Mouse (Mus musculus) c-Kit-negative CD71-positive TER-119-positive erythroid progenitor cells, embryonic 14.5 days (primary cell): Measurements from ENCODE around the gene Whamm.

Experiments
- DNase-seq: peaks from one replicate; pipeline ENCODE4 v3.0.0-alpha.2; 2013; ENCODE audit warnings: low read depth, low spot score

Gene Whamm

DNA sequence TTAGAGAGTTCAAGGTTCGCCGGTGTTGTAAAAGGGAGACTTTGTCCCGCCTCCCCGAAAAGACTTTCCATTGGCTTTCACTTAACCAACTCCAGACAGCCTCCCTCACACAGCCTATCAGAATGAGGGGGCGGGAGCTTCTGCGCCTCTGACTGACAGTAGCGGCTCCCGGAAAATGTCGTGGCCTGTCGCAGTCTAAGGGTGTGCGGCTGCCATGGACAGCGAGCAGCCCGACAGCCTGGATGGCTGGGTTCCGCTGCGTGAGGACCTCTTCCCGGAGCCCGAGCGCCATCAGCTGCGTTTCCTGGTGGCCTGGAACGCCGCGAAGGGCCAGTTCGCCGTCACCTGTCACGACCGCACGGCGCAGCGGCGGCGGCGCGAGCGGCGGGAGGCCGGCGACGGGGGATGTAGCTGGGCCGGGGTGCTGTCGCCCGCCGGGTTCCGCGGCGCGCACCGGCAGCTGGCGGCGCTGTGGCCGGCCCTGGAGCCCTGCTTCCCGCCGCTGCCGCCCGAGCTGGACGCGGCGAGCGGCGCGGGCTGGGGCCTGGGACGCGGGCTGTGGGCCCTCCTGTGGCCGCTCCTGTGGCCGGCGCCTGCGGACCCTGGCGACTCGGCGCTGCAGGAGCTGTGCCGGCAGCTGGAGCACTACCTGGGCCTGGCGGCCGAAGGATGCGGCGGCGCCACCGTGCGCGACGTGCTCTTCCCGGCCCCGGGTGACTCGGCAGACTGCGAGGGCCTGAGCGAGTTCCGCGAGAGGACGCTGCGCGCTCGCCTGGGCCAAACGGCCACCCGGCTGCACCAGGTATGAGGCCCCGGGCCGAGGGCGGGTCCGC lies at the start of gene Whamm:
TSS of gene Whamm (plus strand) at position 159 of the 833 bp plus-strand sequence.
- peak; percentile 95 for DNase-seq

DNA sequence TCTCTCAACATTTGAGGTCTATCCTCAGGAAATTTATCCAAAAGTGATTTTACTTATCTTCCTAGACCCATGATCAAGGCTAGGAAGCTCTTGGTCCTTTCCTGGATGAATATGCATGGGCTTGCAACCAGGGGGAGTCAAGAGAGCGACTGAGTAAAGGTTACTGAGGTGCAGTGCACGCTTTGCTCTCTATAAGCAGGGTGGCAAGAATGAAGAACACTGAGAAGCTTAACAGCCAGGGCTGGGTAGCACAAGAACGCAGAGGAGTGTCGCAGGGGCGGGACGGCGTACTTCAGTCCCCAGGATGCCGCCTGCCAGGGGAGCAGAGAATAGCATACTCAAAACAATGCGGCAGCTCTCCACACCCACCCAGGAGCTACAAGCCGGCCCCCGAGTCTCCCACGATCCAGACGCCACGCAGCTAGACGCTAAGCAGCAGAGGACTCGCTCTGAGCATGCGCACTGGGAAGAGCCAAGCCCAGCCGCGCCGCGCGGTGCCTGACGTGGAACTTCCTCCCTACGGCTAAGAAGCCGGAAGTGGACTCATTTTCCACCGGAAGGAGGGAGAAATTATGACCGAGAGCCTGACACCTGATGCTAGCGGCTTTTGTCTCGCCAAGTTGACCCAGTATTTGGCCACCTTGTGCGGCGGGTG lies 47.9 kb upstream of the Whamm start:
- peak; percentile 79 for DNase-seq

DNA sequence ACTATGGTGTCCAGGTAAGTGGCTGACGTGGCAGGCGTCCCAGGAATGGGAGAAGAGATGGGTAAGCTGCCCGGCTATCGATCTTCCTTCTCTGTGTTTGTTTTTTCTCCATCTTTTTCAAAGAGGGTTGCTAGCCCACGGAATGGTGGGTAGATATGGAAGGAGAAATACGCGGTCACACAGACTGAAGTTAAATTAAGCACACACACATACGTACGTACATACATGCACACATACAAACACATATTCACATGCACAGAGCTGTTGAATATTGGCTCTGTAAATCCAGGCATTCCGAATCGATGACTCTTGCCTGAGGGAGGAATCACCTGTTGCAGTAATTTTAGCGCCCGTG lies 47.4 kb upstream of the Whamm start:
- DNase-seq = no peak

DNA sequence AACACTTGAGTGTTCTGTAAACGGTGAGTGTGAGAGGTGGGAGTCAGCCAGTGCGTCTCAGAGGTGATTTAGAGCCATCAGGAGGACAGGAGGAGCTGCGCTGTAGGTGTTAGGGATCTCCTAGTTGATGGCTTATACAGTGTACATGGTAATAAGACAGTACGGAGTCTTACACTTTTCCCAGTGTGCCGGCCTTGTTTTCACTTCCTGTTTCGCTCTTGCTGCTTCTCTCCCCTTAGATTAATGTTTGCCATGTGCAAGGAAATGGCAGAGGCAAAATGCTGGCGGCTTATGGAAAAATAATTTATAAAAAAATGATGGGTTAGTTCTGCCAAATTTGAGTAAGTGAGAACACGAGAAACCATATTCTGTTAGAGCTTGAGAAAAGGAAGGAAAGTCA lies 42.1 kb upstream of the Whamm start:
- DNase-seq = no peak

DNA sequence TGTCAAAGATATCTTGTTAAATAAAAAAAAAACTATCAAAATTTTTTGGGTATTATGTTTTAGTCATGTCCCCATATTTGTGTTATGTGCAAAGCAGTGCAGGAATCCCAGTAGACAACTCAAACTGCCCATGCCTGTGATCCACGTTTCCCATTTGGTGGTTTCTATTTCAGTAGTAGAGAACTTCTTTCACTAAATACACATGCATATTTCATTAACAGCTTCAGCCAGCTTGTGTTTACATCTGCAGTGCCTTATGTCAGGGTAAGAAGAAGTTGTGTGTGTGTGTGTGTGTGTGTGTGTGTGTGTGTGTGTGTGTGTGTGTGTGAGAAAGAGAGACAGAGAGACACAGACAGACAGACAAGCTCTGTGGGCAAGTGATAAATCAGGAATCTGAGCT lies 39.6 kb upstream of the Whamm start:
- no peak for DNase-seq

DNA sequence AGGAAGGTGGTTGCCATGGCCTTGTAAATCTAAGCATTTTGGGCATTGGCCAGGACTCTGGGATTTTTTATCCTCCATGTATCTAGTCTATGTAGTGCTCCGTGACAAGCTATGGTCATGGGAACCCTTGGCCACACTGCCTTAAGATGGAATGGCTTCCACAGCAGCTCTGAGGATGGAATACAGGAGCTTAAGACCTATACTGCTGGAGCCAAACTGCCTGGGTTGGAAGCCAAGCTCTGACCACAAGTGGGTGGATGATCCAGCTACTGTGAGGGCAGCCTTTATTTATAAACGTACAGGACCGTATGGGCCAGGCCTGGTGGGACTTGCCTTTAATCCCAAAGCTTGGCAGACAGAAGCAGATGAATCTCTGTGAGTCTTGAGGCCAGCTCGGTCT lies 34.6 kb upstream of the Whamm start:
- no peak for DNase-seq

DNA sequence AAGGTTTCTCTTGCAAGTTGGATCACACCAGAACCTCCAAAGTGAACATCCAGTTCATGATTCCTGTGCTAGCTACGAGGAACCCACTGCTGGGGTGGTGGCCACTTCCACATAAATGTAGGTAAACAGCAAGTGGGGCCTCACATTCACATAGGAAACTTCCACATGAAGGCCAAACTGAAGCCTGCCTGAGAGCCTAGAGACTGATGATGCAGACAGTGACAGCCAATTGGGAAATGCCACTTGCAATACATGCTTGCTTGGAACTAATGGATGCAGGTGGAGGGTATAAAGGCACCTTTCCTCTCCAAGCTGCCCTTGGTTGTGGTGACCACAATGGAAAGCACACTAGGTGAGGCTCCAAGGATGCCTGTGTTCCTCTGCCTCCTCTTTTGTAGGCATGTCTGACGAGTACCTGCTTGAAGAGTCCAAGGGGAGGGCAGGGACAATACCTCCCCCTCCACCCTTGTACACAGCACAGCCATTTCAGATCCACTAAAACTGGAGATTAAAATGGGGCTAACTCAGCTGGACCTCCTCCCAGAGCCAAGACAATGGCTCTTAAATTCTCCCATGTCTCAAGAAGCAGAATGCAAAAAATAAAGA lies 32.9 kb upstream of the Whamm start:
- no peak for DNase-seq

DNA sequence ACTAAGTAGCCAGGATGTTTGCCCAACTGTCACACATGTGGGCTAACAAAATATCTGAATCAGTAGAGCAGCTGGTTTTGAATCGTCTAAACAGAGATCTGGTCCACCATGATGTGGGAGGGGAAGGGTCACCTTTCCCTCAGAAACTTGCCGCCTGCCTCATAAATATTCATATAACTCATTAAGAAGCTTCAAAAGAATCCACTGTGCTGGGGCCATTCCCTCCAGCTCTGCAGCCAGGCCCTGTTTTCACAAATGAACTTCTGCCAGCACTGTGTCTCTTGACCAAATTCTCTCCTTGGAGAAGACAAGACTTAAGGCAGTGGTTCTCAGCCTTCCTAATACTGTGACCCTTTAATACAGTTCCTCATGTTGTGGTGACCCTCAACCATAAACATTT lies 31.5 kb upstream of the Whamm start:
- DNase-seq = no peak

DNA sequence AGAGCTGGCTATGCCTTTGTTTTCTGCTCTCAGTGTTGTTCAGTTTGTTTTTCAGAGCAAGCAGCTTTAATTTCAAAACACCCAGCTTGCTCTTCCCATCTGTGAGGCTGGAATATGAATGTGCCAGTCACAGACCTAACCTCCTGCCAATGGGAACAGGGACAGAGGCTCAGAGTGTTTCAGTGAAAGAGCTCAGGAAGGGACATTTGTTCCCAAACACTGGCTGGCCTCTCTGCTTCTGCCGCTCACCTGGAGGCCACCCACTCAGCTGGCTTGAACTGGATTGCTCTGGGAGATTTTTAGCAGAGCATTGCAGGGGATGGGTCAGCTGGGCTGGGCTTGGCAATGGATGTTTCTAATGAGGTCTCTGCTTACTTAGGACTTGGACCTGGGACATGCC lies 30.1 kb upstream of the Whamm start:
- no peak for DNase-seq

DNA sequence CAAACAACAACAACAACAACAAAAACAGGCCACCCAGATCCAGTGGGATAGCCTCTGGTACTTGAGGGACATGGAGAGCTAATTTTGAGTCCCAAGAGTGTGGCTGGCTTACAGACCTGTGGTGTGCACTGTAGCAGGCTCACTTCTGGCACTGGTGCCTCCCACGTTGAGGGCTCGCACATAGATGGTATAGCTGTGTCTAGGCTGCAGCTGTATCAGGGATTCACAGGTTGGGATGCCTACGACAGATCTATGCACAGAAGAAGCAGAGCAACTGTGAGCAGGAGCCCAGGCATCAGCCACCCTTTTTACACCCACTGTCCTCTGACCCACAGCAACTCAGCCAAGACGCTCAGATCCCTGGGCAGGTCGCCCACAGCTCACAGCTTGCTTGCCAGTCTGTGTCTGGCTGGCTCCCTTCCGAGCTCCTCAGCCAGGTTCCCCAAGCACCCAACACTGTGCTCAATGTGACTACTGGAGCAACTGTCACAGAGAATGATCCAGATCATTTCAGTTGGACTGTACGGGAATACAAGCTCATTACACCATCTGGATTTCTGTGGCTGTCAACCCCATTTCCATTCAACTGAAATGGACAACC lies 29.0 kb upstream of the Whamm start:
- DNase-seq = no peak

DNA sequence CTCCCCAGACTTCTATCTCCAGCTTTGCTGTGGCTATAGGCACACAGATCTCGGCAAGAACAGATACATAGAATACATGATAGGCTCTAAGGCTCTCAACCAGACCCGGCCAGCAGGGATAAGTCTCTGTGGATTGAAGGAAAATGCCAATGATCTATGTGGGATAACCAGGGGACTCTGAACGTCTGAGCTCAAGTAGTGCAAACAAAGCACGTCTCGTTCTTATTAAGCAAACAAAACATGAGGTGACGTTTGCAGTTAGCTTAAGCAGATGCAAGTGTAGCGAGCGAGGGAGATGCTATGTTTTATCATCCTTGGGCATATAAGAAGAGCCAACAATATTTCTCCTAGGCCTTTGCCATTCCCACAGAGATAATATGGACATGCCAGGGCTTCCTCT lies 28.1 kb upstream of the Whamm start:
- no peak for DNase-seq

DNA sequence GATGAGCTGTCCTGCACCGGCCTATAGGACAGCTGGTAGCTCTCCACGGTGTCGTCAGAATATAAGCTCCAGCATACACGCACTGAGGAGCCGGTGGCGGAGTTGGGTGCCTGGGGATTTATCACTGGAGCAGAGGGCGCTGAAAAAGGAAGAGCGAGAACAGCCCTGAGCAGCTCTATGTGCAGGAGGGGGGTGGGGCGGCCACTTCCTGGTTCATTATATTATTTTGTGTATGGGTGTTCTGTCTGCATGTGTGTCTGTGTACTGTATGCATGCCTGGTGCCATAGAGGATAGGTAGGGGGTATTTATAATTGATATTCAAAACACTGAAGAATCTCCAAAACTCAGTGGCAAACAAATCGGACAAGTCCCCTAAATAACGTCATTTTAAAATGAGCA lies 22.2 kb upstream of the Whamm start:
- no peak for DNase-seq

DNA sequence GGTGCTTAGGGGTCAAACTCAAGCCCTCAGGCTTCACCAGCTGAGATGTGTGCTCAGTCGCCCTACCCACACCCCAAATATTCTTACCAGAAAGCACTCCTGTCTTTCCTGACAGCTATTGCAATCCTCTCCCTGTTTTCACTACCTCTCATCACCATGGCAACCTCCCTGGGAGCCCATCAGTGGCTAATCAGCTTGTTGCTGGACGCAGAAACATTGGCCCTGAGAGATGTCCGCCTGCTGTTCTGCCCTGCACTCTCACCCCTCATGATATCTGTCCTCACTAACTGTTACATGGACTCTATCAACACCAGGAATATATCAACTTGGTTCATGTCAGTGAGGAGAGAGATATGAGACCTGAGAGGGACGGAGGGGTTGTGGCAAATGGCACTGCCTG lies 17.5 kb upstream of the Whamm start:
- no peak for DNase-seq

DNA sequence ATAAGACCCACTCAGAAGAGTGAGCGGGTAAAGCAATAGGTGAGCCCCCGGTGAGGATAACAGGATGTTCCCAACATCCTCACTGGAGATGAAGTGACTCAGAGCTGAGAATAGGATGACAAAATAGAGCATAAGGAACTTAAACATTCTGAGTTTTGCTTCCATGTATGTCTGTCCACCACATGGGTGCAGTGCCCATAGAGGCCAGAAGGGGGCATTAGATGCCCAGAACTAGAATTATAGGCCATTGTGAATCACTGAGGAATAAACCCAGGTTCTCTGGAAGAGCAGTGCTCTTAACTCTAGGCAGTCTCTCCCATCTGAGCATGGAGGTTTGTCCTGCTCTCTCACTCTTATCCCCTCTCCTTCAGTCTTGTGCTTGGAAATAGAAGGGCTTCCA lies 16.7 kb upstream of the Whamm start:
- peak; percentile 27 for DNase-seq

DNA sequence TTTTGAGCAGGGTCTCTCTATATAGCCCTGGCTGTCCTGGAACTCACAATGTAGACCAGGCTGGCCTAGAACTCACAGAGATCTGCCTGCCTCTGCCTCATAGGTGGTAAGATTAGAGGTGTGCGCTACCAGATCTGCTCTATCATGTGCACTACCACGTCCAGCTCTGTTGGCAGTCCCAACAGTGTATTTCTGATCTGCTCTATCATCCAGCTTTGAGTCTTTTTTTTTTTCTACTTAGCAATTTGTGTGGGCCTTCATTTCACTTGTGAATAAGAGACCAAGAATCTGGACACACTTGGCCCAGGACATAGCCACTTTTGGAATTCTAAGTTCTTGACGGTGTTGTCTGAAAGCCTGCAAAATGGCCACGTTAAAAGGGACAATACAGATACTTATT lies 14.2 kb upstream of the Whamm start:
- no peak for DNase-seq

DNA sequence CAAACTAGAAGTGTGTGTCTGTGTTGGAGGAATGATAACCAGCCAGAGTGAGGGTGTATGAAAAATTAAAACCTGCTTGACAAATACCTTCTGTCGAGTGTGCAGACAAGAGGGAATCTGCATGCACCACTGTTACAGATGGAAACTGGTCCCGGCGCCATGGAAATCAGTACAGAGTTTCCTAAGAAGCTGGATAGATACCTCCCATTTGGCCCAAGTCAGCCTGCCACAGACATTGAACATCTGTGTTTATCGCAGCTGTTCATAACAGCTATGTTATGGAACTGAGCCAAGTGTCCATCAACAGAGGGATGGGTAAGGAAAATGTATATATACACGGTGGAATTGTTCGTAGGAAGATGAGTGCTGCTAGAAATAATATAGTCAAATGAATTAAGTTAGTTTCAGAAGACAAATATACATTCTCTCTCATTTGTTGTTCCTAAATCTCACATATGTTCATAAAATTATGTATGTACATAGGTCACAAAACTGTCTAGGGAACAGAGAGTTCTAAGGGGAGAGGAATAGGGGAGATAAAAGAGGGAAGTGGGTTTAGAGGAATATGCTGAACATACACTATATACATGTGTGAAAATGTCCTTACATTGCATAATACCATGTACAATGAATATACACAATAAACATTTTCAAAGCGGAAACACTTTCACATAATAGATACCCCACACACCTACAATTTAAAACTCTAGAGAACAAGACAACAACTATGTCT lies 13.6 kb upstream of the Whamm start:
- no peak for DNase-seq

DNA sequence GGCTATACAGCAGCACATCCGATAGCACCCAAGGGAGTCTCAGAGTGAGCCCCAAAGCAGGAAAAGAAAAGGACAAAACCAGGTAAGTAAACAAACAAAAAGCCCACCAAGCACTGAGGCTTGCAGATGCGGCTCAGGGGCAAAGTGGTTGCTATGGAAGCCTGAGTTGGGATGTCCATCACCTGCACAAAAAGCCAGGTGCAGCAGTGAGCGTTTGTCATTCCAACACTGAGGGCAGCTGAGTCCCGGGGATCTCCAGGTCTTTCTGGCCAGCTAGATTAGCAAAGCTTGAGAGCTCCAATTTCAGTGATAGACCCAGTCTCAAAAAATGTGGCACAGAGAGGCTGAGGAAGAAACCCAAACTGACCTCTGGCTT lies 13.1 kb upstream of the Whamm start:
- DNase-seq = no peak

DNA sequence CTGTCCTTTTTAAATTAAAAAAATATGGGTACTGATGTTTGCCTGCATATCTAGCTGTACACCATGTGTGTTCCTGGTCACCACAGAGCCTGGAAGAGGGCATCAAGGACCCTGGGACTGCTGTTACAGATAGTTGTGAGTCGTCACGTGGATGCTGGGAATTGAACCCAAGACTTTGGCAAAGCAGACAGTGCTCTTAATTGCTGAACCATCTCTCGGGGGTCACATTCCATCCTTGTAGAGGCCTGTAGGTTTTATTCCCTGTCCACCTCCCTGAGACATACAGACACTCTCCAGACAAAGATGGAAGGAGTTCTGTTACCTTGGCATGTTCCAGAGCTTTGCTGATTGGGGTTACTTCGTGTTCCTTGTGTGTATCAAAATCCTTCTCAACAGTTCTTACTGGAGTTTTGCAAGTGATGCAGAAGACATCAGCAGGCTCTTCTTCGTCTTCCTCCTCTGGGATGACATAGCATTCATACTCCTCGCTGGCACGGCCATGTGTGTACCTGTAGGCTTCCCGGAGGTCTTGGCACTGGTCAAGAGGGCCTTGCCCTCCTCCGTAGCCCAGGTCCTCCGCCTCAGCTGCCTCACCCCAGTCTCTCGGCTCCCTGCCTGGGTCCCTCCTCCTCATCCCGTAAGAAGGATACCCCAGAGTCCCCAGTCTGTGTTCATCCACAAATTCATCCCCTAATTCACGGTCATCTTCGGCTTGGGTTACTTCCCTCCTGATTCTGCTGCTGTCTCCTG lies 11.7 kb upstream of the Whamm start:
- DNase-seq = no peak

DNA sequence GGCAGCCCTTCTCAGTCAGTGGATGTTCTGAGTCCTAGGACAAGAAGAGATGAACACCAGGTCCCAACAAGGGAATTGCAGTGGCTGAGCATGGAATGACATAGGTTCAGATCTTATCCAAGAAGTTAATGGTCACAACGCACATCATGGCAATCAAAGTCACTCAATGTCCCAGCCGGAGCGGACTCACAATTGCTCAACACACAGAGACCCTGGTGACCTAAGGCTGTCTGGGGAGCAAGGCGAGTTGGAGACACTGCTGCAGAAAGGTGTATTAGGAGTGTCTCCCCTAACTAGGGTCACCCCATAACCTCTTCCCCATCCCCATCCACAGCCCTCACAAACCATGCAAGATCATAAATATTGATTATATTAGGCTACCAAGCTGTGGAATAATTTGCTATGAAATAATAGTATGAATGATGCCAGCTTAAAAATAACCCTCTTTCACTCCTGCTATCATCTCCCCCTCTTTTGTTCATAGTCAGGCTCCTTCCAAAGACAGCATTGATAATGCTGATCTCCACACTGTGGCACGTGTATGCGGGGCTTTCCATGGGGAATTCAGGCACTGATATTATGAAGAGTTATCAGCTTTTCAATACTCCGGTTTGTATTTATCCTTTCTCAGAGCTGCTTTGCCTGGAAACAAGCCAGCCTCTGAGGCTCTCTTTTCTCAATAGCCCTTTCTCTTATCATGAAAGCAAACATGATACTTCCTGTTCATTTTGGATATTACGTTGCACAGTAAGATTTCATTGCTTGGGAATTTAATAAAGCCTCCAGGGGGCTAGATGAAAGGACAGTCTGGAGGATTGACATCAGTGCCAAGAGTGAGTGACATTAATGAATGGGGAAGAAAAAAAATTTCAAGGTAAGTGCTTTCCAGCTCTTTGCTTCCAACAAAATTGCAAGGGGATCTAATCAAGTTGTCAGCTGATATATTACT lies 10.7 kb upstream of the Whamm start:
- DNase-seq = no peak

DNA sequence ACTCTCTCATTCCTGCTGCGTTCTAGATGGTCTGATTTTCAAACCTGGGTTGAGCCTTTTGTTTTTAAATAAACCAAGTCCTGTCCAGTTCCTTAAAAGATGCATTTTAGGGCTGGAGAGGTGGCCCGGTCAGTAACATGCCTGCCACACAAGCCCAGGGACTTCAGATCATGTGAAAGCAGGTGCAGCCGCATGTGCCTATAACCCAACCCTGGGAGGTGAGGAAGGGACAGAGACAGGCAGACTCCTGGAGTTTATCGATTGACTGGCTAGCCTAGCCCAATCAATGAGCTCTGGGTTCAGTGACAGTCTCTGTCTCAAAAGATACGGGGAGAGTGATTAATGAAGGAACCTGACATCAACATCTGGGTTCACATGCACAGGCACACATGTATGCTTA lies 9.9 kb upstream of the Whamm start:
- no peak for DNase-seq
